Mouse (Mus musculus): ENCODE measurements around the gene Lce1e.
"Not testable (repeated sequence)": the region's sequence is repeated elsewhere in the genome, so short reads cannot be mapped to it uniquely, and the experiment has no call there.

The Lce1e gene

GRCm38 (mm10) chr3:92708974-92709373 lies at the start of gene Lce1e:
TSS of gene Lce1e (minus strand) at chr3:92709074.
- DNase-seq (ENCODE audit: low read depth, low spot score) = no peak

GRCm38 (mm10) chr3:92753197-92753596 lies 44.3 kb upstream of the Lce1e start:
- no peak for DNase-seq (ENCODE audit: low read depth, low spot score)

- no peak for DNase-seq (ENCODE audit: low read depth, low spot score)
These were observed 43.4 kb upstream of the Lce1e start, which contains the start of gene Lce1g for GRCm38 (mm10) chr3:92752238-92752637. TSS of gene Lce1g (minus strand) at chr3:92752338.

- no peak for DNase-seq (ENCODE audit: low read depth, low spot score)
These were observed 30.1 kb upstream of the Lce1e start, which contains the start of gene Gm38119 for GRCm38 (mm10) chr3:92738996-92739395. TSS of gene Gm38119 (minus strand) at chr3:92739096.

GRCm38 (mm10) chr3:92722631-92723030 lies 13.8 kb upstream of the Lce1e start:
- DNase-seq (ENCODE audit: low read depth, low spot score) = no peak

GRCm38 (mm10) chr3:92720250-92720649 lies 11.4 kb upstream of the Lce1e start, which contains the start of gene Lce1f:
TSS of gene Lce1f (minus strand) at chr3:92720350.
- no peak for DNase-seq (ENCODE audit: low read depth, low spot score)

- no peak for DNase-seq (ENCODE audit: low read depth, low spot score)
These were observed 6.2 kb upstream of the Lce1e start for GRCm38 (mm10) chr3:92715122-92715521.

GRCm38 (mm10) chr3:92694613-92695012 lies 14.3 kb downstream of the Lce1e start:
- no peak for DNase-seq (ENCODE audit: low read depth, low spot score)

GRCm38 (mm10) chr3:92691688-92692087 lies 17.2 kb downstream of the Lce1e start:
- DNase-seq (ENCODE audit: low read depth, low spot score) = no peak

- DNase-seq (ENCODE audit: low read depth, low spot score) = not testable (repeated sequence)
These were observed 19.7 kb downstream of the Lce1e start for GRCm38 (mm10) chr3:92689154-92689553.

- no peak for DNase-seq (ENCODE audit: low read depth, low spot score)
These were observed 21.8 kb downstream of the Lce1e start, which contains the start of gene Lce1d for GRCm38 (mm10) chr3:92687110-92687509. TSS of gene Lce1d (minus strand) at chr3:92687210.

- no peak for DNase-seq (ENCODE audit: low read depth, low spot score)
These were observed 29.9 kb downstream of the Lce1e start, which contains the start of gene Lce1c for GRCm38 (mm10) chr3:92678947-92679346. TSS of gene Lce1c (plus strand) at chr3:92679247.

GRCm38 (mm10) chr3:92670215-92670614 lies 38.7 kb downstream of the Lce1e start, which contains the start of gene Lce1a2:
TSS of gene Lce1a2 (minus strand) at chr3:92670315.
- no peak for DNase-seq (ENCODE audit: low read depth, low spot score)
